Comparison of ENCODE assay signal across 14 mouse cellular contexts in genomic region chr5:41038790-41039189, GRCm38 (mm10).
DNase-seq lines count a peak whose midpoint lies in the region.
"Had no signal": no experiment of that assay in that cellular context is flagged by ENCODE, and none has a peak within 500 bp of the region (broad histone marks: within the 10 kb centered on the region; RNA-seq: fewer than 3 reads in every experiment).

No protein-coding gene starts in this region.

- intact Hi-C loops in heart, postnatal 10 days (cut with DNase I), result no loop called here
- intact Hi-C loops in left cerebral cortex, postnatal 4 days (cut with DNase I), result no loop called here
- intact Hi-C loops in left cerebral cortex, postnatal 36 days (cut with DNase I), result no loop called here

- peak; percentile 10 to 27 for DNase-seq in cerebellum, postnatal 10 days
- DNase-seq in cerebellum, adult 11-12 months, result no peak
- peak; percentile 74 for DNase-seq in heart, adult 11 months
- DNase-seq in heart, postnatal 10 days, result no peak
- DNase-seq in left cerebral cortex, postnatal 4 days, result peak; percentile 6
- DNase-seq in left cerebral cortex, postnatal 36 days (ENCODE audit: low spot score in 2 of 2), result no peak
- DNase-seq: adrenal gland, adult 8-10 months; adrenal gland, postnatal 14 days; adrenal gland, postnatal 36 days; B cell, adult 2 months; cerebellum, adult 18-20 months; cerebellum, adult 8-10 months; cerebellum, adult 9-11 months; cerebellum, postnatal 25 days had no signal

Comparison
In these comparisons a context has a peak if more than half of its experiments do, and no peak if none do; other contexts are left out.
1. DNase-seq: peak in cerebellum, postnatal 10 days (2 of 2), heart, adult 11 months (single experiment) and left cerebral cortex, postnatal 4 days (single experiment); none in cerebellum, adult 11-12 months (single experiment), heart, postnatal 10 days (0 of 2) and left cerebral cortex, postnatal 36 days (0 of 2).